In the genomic region with DNA sequence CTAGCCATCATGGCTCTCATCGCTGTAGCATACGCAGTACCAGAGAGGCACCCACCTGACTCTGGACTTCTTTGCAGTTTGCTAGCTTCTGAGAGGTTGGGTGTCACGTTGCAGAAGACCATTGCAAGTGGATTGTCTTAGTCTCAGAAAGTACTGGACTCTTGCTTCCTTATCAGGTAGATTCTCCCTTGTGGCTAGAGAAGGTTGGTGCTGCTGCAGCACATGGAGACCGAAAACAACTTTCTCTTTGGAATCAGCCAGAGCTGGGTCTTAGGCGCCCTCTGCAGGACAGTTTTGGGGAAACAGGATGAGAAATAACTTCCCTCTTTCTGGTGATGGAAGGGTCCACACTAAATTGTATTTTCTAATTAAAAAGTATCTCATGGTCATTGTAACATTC, we compare ENCODE assay signal across 8 mouse cellular contexts.
DNase-seq lines count a peak whose midpoint lies in the region; ATAC-seq and TF ChIP-seq lines count a peak whose summit lies in the region.

No protein-coding gene starts in this region.

- no peak overlapping the region for H3K4me2 ChIP-seq in hindbrain, embryonic 16.5 days (ENCODE audit: low read length)
- no peak overlapping the region for H3K4me2 ChIP-seq in midbrain, embryonic 11.5 days

- H3K4me1 ChIP-seq in heart, embryonic 10.5 days = no peaks in the 10 kb centered on the region
- H3K4me1 ChIP-seq in cerebellum, adult 2 months (ENCODE audit: control insufficient read depth, insufficient read depth, low read length) = peaks cover 29% of the 10 kb centered on the region
- peaks cover 2% of the 10 kb centered on the region; the same call in 1 of the 2 replicates for H3K4me1 ChIP-seq in hindbrain, embryonic 16.5 days (ENCODE audit: control insufficient read depth, insufficient read depth, low read depth, low read length)
- no peaks in the 10 kb centered on the region for H3K4me1 ChIP-seq in midbrain, embryonic 11.5 days (ENCODE audit: control insufficient read depth, insufficient read depth, low read length)

- H3K27ac ChIP-seq in heart, embryonic 10.5 days = no peak overlapping the region
- no peak overlapping the region for H3K27ac ChIP-seq in cerebellum, adult 2 months (ENCODE audit: insufficient read depth, low read length)
- no peak overlapping the region for H3K27ac ChIP-seq in hindbrain, embryonic 16.5 days (ENCODE audit: low read depth, low read length)
- no peak overlapping the region for H3K27ac ChIP-seq in midbrain, embryonic 11.5 days (ENCODE audit: low read depth, low read length)

- intact Hi-C loops in left cerebral cortex, postnatal 10 days (cut with DNase I) = loop anchor here (5.0 to 10.0 kb wide), 3 partner anchors 133 to 735 kb away; partner anchors contain the start of genes Esyt2 and Ptprn2

- DNase-seq in heart, adult 11 months = peak; percentile 74
- no peak for DNase-seq in heart, embryonic 10.5 days (ENCODE audit: low spot score)
- DNase-seq in cerebellum, adult 2 months = peak; percentile 73 to 81
- peak; percentile 53 to 94 for DNase-seq in frontal cortex, adult 2 months (ENCODE audit: extremely low spot score in 1 of 2, low spot score in 1 of 2)
- DNase-seq in left cerebral cortex, postnatal 10 days (ENCODE audit: extremely low spot score in 1 of 2, low spot score in 2 of 2) = peak; percentile 78 to 79
- DNase-seq in midbrain, embryonic 11.5 days (ENCODE audit: low spot score, missing footprints) = peak; percentile 96
- peak; percentile 6 for DNase-seq in skeletal muscle tissue, adult 2 months (ENCODE audit: low read depth, low spot score)

- H3K4me3 ChIP-seq in heart, embryonic 10.5 days = no peak overlapping the region
- H3K4me3 ChIP-seq in cerebellum, adult 2 months (replicated peaks; ENCODE audit: insufficient read depth, low read depth, low read length) = no peak overlapping the region
- no peak overlapping the region for H3K4me3 ChIP-seq in hindbrain, embryonic 16.5 days (ENCODE audit: low read length)
- no peak overlapping the region for H3K4me3 ChIP-seq in midbrain, embryonic 11.5 days (ENCODE audit: low read depth, low read length)

- no peak overlapping the region for H3K9ac ChIP-seq in hindbrain, embryonic 16.5 days (ENCODE audit: low read depth, low read length)
- H3K9ac ChIP-seq in midbrain, embryonic 11.5 days (ENCODE audit: low read length) = no peak overlapping the region

- no peaks in the 10 kb centered on the region for H3K9me3 ChIP-seq in heart, embryonic 10.5 days
- no peaks in the 10 kb centered on the region for H3K9me3 ChIP-seq in hindbrain, embryonic 16.5 days (ENCODE audit: control insufficient read depth, low read length)
- no peaks in the 10 kb centered on the region for H3K9me3 ChIP-seq in midbrain, embryonic 11.5 days (ENCODE audit: control insufficient read depth, low read length)

- peak; percentile 69 for ATAC-seq in hindbrain, embryonic 16.5 days
- ATAC-seq in midbrain, embryonic 11.5 days (ENCODE audit: low FRiP score) = peak; percentile 78

- WGBS in heart, embryonic 10.5 days = 41% methylated on average over 5 of the region's 5 CpGs
- 49% methylated on average over 5 of the region's 5 CpGs for WGBS in cerebellum, adult 2 months
- 42% methylated on average over 5 of the region's 5 CpGs for WGBS in hindbrain, embryonic 16.5 days
- 44% methylated on average over 5 of the region's 5 CpGs for WGBS in midbrain, embryonic 11.5 days

- no peaks in the 10 kb centered on the region for H3K36me3 ChIP-seq in heart, embryonic 10.5 days
- no peaks in the 10 kb centered on the region for H3K36me3 ChIP-seq in hindbrain, embryonic 16.5 days (ENCODE audit: control insufficient read depth, insufficient read depth, low read length)
- no peaks in the 10 kb centered on the region for H3K36me3 ChIP-seq in midbrain, embryonic 11.5 days (ENCODE audit: control insufficient read depth, insufficient read depth, low read length)

- H3K27me3 ChIP-seq in heart, embryonic 10.5 days (ENCODE audit: insufficient read depth, poor library complexity, severe bottlenecking) = peaks cover 6% of the 10 kb centered on the region; the same call in 1 of the 2 replicates
- H3K27me3 ChIP-seq in cerebellum, adult 2 months (ENCODE audit: control insufficient read depth, insufficient read depth, low read length) = no peaks in the 10 kb centered on the region
- H3K27me3 ChIP-seq in hindbrain, embryonic 16.5 days (replicated peaks; ENCODE audit: control insufficient read depth, insufficient read depth, low read length) = no peaks in the 10 kb centered on the region
- H3K27me3 ChIP-seq in midbrain, embryonic 11.5 days (ENCODE audit: control insufficient read depth, insufficient read depth, low read length) = no peaks in the 10 kb centered on the region

- TF ChIP-seq CTCF in cerebellum, adult 2 months (IDR thresholded peaks at IDR 0.05; ENCODE audit: borderline replicate concordance, insufficient read depth, low read depth, low read length) = peak; percentile 74

- TF ChIP-seq POLR2A in cerebellum, adult 2 months (IDR thresholded peaks at IDR 0.05; ENCODE audit: borderline replicate concordance, insufficient read depth, low read length) = no peak
